Mouse (Mus musculus) heart, embryonic 12.5 days (tissue): ENCODE data around the gene Tpcn1. TPM values are rescaled to one million over a fixed set of nuclear protein-coding genes. Genes with fewer than 3 reads are reported as not detected.

ENCODE experiments used
- ATAC-seq: fragments of 200-750 bp; cut with Nextera tagmentation; 2 replicates; pipeline ENCODE4 v1.8.0; 2017; ENCODE audit warnings: moderate TSS enrichment, moderate library complexity; ENCODE audit not compliant: insufficient number of reproducible peaks, low FRiP score
- H3K27ac ChIP-seq: fragments of 300-500 bp; sonication (generic); 2 replicates; pipeline ENCODE4 v1.5.1; 2016; ENCODE audit warnings: mild to moderate bottlenecking, moderate library complexity; ENCODE audit not compliant: poor library complexity, severe bottlenecking
- H3K27me3 ChIP-seq: fragments of 300-500 bp; sonication (generic); replicated peaks from 2 replicates; pipeline ENCODE4 v1.6.1; 2016; ENCODE audit warnings: mild to moderate bottlenecking, moderate library complexity
- H3K36me3 ChIP-seq: fragments of 300-500 bp; sonication (generic); 2 replicates; pipeline ENCODE4 v1.6.1; 2016; ENCODE audit warnings: mild to moderate bottlenecking, moderate library complexity
- H3K4me1 ChIP-seq: fragments of 300-500 bp; sonication (generic); replicated peaks from 2 replicates; pipeline ENCODE4 v1.6.1; 2016; ENCODE audit warnings: mild to moderate bottlenecking
- H3K4me2 ChIP-seq: fragments of 300-500 bp; sonication (generic); 2 replicates; pipeline ENCODE4 v1.6.1; 2016; ENCODE audit warnings: mild to moderate bottlenecking, moderate library complexity
- H3K4me3 ChIP-seq: fragments of 300-500 bp; sonication (generic); 2 replicates; pipeline ENCODE4 v1.5.1; 2016; ENCODE audit warnings: mild to moderate bottlenecking
- H3K9ac ChIP-seq: fragments of 300-500 bp; sonication (generic); 2 replicates; pipeline ENCODE4 v1.6.1; 2016; ENCODE audit warnings: mild to moderate bottlenecking, moderate library complexity
- H3K9me3 ChIP-seq: fragments of 300-500 bp; sonication (generic); replicated peaks from 2 replicates; pipeline ENCODE4 v1.6.1; 2016; ENCODE audit warnings: mild to moderate bottlenecking, moderate library complexity
- WGBS: fragments of 180-500 bp; shearing (Covaris S2); methylation state at CpG from one replicate; pipeline ENCODE4 v1.1.7; 2016; 5-methylcytosine and 5-hydroxymethylcytosine counted together
- polyA plus RNA-seq: library from polyadenylated mRNA; unstranded; fragments of >200 nt; fragmentation: Nextera tagmentation; extraction: Ambion mirVana; gene quantifications from 2 replicates; pipeline ENCODE4 v1.2.1, GENCODE M21; 2016

Gene Tpcn1
- polyA plus RNA-seq, result 17.1 and 17.3 TPM in 2 replicates

- Histone ChIP-seq H3K9me3 (no peaks in the 10 kb centered on the region), H3K27me3 (no peaks in the 10 kb centered on the region), H3K4me2 (peak within 1 kb of the TSS; percentile 92), H3K4me3 (peak within 1 kb of the TSS; percentile 93), H3K36me3 (peaks cover 14% of the 10 kb centered on the region), H3K9ac (peak within 1 kb of the TSS; percentile 93), H3K27ac (peak within 1 kb of the TSS; percentile 82), H3K4me1 (peaks cover 27% of the 10 kb centered on the region)
- under 1% methylated on average over 35 of the region's 35 CpGs for WGBS
- ATAC-seq, result peak; percentile 98
These were observed at the start of gene Tpcn1, which contains the start of gene Iqcd for GRCm38 (mm10) chr5:120588569-120589094. Gene Tpcn1, minus strand, starts transcription at chr5:120588673. Gene Iqcd, plus strand, starts transcription at chr5:120589016.

GRCm38 (mm10) chr5:120635633-120636032, 47.2 kb upstream of the Tpcn1 start:
- ATAC-seq, result no peak
- Histone ChIP-seq H3K9ac (no peak overlapping the region), H3K4me3 (no peak overlapping the region), H3K9me3 (peaks cover 9% of the 10 kb centered on the region), H3K27me3 (peaks cover 14% of the 10 kb centered on the region), H3K36me3 (no peaks in the 10 kb centered on the region), H3K27ac (no peak overlapping the region), H3K4me1 (peaks cover 15% of the 10 kb centered on the region), H3K4me2 (no peak overlapping the region)
- 80% methylated on average over 5 of the region's 5 CpGs for WGBS

- Histone ChIP-seq H3K36me3 (no peaks in the 10 kb centered on the region), H3K9ac (no peak overlapping the region), H3K4me1 (peaks cover 15% of the 10 kb centered on the region), H3K4me3 (no peak overlapping the region), H3K9me3 (peaks cover 9% of the 10 kb centered on the region), H3K27me3 (peaks cover 20% of the 10 kb centered on the region), H3K27ac (no peak overlapping the region), H3K4me2 (no peak overlapping the region)
- ATAC-seq, result no peak
- WGBS, result 50% methylated on average over 5 of the region's 5 CpGs
These were observed 46.4 kb upstream of the Tpcn1 start for GRCm38 (mm10) chr5:120634860-120635259.

DNA sequence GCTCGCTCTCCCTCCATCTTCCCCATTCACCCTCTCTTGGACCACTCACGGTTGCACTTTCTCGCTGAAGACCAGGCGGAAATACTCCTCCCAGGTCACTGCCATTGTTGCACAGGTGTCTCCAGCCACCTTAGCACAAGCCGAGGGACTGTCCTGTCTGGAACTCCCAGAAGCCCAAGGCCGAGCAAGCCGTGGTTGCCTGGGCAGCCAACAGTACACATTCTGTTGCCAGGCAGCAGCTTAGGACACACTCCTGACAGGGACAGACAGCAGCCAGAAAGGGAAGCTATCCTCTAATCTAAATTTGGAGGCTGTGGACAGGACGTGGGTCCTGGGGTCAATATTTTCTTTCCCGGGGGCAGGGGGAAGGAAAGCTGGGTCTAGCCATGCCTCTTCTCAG, 45.7 kb upstream of the Tpcn1 start, which contains the start of gene Cfap73:
TSS of gene Cfap73 (minus strand) at position 105 of the 400 bp plus-strand sequence.
- H3K36me3 ChIP-seq, result no peaks in the 10 kb centered on the region
- no peak within 1 kb of the TSS for H3K9ac ChIP-seq
- WGBS, result 37% methylated on average over 9 of the region's 9 CpGs
- no peak for ATAC-seq
- peaks cover 26% of the 10 kb centered on the region for H3K27me3 ChIP-seq
- H3K27ac ChIP-seq, result no peak within 1 kb of the TSS
- H3K4me3 ChIP-seq, result no peak within 1 kb of the TSS
- H3K9me3 ChIP-seq, result peaks cover 9% of the 10 kb centered on the region
- H3K4me2 ChIP-seq, result no peak within 1 kb of the TSS
- peaks cover 15% of the 10 kb centered on the region for H3K4me1 ChIP-seq

GRCm38 (mm10) chr5:120631892-120632291, 43.4 kb upstream of the Tpcn1 start:
- no peak; the same call in 1 of the 2 replicates for ATAC-seq
- Histone ChIP-seq H3K4me3 (no peak overlapping the region), H3K4me1 (peaks cover 27% of the 10 kb centered on the region), H3K27me3 (peaks cover 26% of the 10 kb centered on the region), H3K9me3 (peaks cover 9% of the 10 kb centered on the region), H3K4me2 (no peak overlapping the region), H3K27ac (no peak overlapping the region), H3K9ac (no peak overlapping the region), H3K36me3 (peaks cover 15% of the 10 kb centered on the region)
- 82% methylated on average over 5 of the region's 5 CpGs for WGBS

GRCm38 (mm10) chr5:120631128-120631527, 42.7 kb upstream of the Tpcn1 start:
- peaks cover 27% of the 10 kb centered on the region for H3K4me1 ChIP-seq
- peak overlapping the region; percentile 46; the same call in 1 of the 2 replicates for H3K9ac ChIP-seq
- H3K27ac ChIP-seq, result no peak overlapping the region
- peaks cover 26% of the 10 kb centered on the region for H3K27me3 ChIP-seq
- H3K9me3 ChIP-seq, result peaks cover 9% of the 10 kb centered on the region
- H3K4me3 ChIP-seq, result peak overlapping the region; percentile 27
- 5% methylated on average over 29 of the region's 29 CpGs for WGBS
- H3K4me2 ChIP-seq, result peak overlapping the region; percentile 75
- peaks cover 22% of the 10 kb centered on the region for H3K36me3 ChIP-seq
- no peak for ATAC-seq

DNA sequence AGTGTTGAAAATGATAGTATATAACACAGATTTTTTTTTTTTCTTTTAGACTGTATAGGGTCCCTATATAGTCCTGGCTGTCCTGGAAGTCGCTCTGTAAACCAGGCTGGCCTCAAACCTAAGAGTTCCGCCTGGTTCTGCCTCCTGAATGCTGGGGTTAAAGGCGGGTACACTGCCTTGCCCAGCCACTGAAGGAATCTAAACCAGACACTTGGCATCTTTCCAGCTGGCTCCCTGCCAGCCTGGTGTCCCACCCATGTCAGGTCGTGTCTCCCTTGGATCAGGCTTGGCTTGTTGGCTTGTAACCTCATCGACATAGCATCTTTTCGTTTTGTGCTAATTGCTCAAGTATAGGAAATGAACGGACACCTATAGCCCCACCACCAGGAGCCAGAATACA, 40.2 kb upstream of the Tpcn1 start:
- peaks cover 26% of the 10 kb centered on the region for H3K27me3 ChIP-seq
- WGBS, result 49% methylated on average over 7 of the region's 7 CpGs
- no peak overlapping the region for H3K9ac ChIP-seq
- no peak overlapping the region for H3K27ac ChIP-seq
- H3K9me3 ChIP-seq, result peaks cover 9% of the 10 kb centered on the region
- no peak overlapping the region for H3K4me3 ChIP-seq
- peaks cover 47% of the 10 kb centered on the region for H3K36me3 ChIP-seq
- H3K4me2 ChIP-seq, result no peak overlapping the region
- H3K4me1 ChIP-seq, result peaks cover 19% of the 10 kb centered on the region
- ATAC-seq, result no peak

GRCm38 (mm10) chr5:120627515-120628300, 39.2 kb upstream of the Tpcn1 start:
- no peak overlapping the region for H3K4me2 ChIP-seq
- peaks cover 56% of the 10 kb centered on the region for H3K36me3 ChIP-seq
- peaks cover 9% of the 10 kb centered on the region for H3K9me3 ChIP-seq
- no peak for ATAC-seq
- H3K4me1 ChIP-seq, result peaks cover 19% of the 10 kb centered on the region
- no peak overlapping the region for H3K4me3 ChIP-seq
- peaks cover 23% of the 10 kb centered on the region for H3K27me3 ChIP-seq
- 87% methylated on average over 15 of the region's 15 CpGs for WGBS
- H3K9ac ChIP-seq, result no peak overlapping the region
- H3K27ac ChIP-seq, result no peak overlapping the region

DNA sequence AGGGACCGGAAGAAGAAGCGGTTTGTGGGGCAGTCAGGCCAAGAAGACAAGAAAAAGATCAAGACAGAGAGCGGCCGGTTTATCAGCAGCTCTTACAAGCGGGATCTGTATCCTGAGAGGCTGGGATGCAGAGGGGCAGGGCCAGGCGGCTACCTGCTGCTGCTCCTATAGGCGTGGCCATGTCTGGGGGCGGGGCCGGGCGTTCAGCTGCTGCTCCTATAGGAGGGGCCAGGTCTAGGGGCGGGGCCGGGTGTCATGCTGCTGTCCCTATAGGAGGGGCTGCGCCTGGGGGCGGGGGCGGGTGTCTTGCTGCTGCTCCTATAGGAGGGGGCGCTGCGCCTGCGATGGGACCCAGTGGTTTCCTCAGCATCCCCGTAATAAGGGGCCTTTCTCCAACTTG, 37.9 kb upstream of the Tpcn1 start:
- no peak for ATAC-seq
- Histone ChIP-seq H3K4me1 (peaks cover 25% of the 10 kb centered on the region), H3K36me3 (peaks cover 66% of the 10 kb centered on the region), H3K27ac (no peak overlapping the region), H3K4me2 (no peak overlapping the region), H3K4me3 (no peak overlapping the region), H3K9me3 (no peaks in the 10 kb centered on the region), H3K9ac (no peak overlapping the region), H3K27me3 (peaks cover 13% of the 10 kb centered on the region)
- WGBS, result 34% methylated on average over 19 of the region's 19 CpGs

DNA sequence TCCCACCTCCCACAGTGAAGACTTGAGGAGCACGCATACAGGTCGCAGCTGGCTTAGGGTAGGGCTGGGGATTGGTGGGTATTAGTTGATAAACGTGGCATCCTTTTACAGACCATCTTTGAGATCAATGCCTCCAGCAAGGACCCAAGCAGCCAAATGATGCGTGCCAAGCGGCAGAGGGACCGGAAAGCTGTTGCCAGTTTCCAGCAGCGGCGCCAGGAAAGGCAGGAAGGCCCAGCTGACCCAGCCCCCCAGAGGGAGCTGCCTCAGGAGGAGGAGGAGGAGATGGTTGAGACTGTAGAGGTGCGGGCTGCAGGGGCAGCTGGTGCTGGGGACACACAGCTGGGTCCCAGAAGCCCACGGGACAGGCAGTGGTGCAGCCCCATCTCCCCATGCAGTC, 36.0 kb upstream of the Tpcn1 start:
- Histone ChIP-seq H3K4me2 (no peak overlapping the region), H3K27me3 (0 out of 2 replicates have a peak, but pooled peaks cover 2% of the 10 kb centered on the region), H3K4me3 (no peak overlapping the region), H3K27ac (no peak overlapping the region), H3K4me1 (peaks cover 23% of the 10 kb centered on the region), H3K36me3 (peaks cover 86% of the 10 kb centered on the region), H3K9me3 (no peaks in the 10 kb centered on the region), H3K9ac (no peak overlapping the region)
- WGBS, result 90% methylated on average over 10 of the region's 10 CpGs
- ATAC-seq, result no peak

- WGBS, result 75% methylated on average over 5 of the region's 5 CpGs
- Histone ChIP-seq H3K4me3 (no peak overlapping the region), H3K9me3 (no peaks in the 10 kb centered on the region), H3K9ac (0 out of 2 replicates have a peak overlapping the region, but pooled peaks have one; percentile 1), H3K4me1 (peaks cover 11% of the 10 kb centered on the region), H3K27me3 (no peaks in the 10 kb centered on the region), H3K27ac (no peak overlapping the region), H3K4me2 (no peak overlapping the region), H3K36me3 (peaks cover 97% of the 10 kb centered on the region)
- no peak for ATAC-seq
These were observed 33.9 kb upstream of the Tpcn1 start for GRCm38 (mm10) chr5:120622198-120622851.
